In the genomic region with DNA sequence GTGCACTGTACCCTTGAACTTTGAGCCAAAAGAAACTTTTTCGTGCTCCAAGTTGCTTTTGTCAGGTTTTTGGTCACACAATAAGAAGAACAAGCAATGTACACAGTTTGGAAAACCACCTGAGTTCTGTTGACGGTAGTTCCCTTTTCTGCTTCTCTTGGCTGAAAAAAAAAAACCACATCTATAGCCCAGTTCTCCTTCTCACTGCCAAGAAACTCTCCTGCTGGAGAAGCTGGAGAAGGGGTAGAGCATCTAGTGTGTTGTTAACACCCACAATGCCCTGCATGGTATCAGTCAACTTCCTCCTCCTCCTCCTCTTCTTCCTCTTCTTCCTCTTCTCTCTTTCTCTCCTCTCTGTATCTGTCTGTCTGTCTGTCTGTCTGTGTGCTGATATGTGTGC, we compare ENCODE assay signal across 19 mouse cellular contexts.
DNase-seq lines count a peak whose midpoint lies in the region; ATAC-seq and TF ChIP-seq lines count a peak whose summit lies in the region.
"Had no signal": no experiment of that assay in that cellular context is flagged by ENCODE, and none has a peak within 500 bp of the region (broad histone marks: within the 10 kb centered on the region; RNA-seq: fewer than 3 reads in every experiment).

No protein-coding gene starts in this region.

- H3K4me2 ChIP-seq in forebrain, embryonic 14.5 days (ENCODE audit: low read length): no peak overlapping the region
- H3K4me2 ChIP-seq in forebrain, embryonic 12.5 days: no peak overlapping the region
- H3K4me2 ChIP-seq: embryonic facial prominence, embryonic 13.5 days; forebrain, embryonic 13.5 days; heart, embryonic 13.5 days; hindbrain, embryonic 13.5 days had no signal

- no peaks in the 10 kb centered on the region for H3K36me3 ChIP-seq in spleen, adult 2 months (ENCODE audit: control insufficient read depth, insufficient read depth, low read length)
- H3K36me3 ChIP-seq in forebrain, embryonic 14.5 days (ENCODE audit: control insufficient read depth, insufficient read depth, low read length): no peaks in the 10 kb centered on the region
- H3K36me3 ChIP-seq in kidney, adult 2 months (ENCODE audit: control insufficient read depth, insufficient read depth, low read length): no peaks in the 10 kb centered on the region
- no peaks in the 10 kb centered on the region for H3K36me3 ChIP-seq in forebrain, embryonic 12.5 days (replicated peaks)
- H3K36me3 ChIP-seq: embryonic facial prominence, embryonic 13.5 days; heart, embryonic 13.5 days; hindbrain, embryonic 13.5 days had no signal

- H3K9me3 ChIP-seq in forebrain, embryonic 14.5 days (replicated peaks; ENCODE audit: control insufficient read depth, low read length): no peaks in the 10 kb centered on the region
- H3K9me3 ChIP-seq in forebrain, embryonic 12.5 days: no peaks in the 10 kb centered on the region
- H3K9me3 ChIP-seq: embryonic facial prominence, embryonic 13.5 days; forebrain, embryonic 13.5 days; heart, embryonic 13.5 days; hindbrain, embryonic 13.5 days had no signal

- DNase-seq in spleen, adult 2 months (ENCODE audit: low read depth in 1 of 2, low spot score in 2 of 2): no peak
- DNase-seq in spleen, postnatal 10 days (ENCODE audit: low spot score in 2 of 2): no peak
- DNase-seq in forebrain, embryonic 14.5 days (ENCODE audit: low spot score): no peak
- DNase-seq in kidney, adult 2 months: no peak
- DNase-seq: adrenal gland, postnatal 14 days; cerebellum, adult 11 months; cerebellum, adult 8-10 months; cerebellum, postnatal 25 days; gastrocnemius, postnatal 10 days; heart, postnatal 4 days; kidney, adult 11 months had no signal

- no peak for TF ChIP-seq POLR2A in spleen, adult 2 months (IDR thresholded peaks at IDR 0.05; ENCODE audit: low read depth, low read length)
- no peak for TF ChIP-seq POLR2A in kidney, adult 2 months (IDR thresholded peaks at IDR 0.05; ENCODE audit: low read depth, low read length)

- no peaks in the 10 kb centered on the region; the same call in none of the 2 replicates for H3K4me1 ChIP-seq in spleen, adult 2 months (ENCODE audit: control insufficient read depth, insufficient read depth, insufficient read length)
- no peaks in the 10 kb centered on the region for H3K4me1 ChIP-seq in forebrain, embryonic 14.5 days (ENCODE audit: control insufficient read depth, insufficient read depth, low read length)
- H3K4me1 ChIP-seq in kidney, adult 2 months (ENCODE audit: control insufficient read depth, insufficient read depth, low read length): no peaks in the 10 kb centered on the region
- H3K4me1 ChIP-seq in forebrain, embryonic 12.5 days: peaks cover 3% of the 10 kb centered on the region; the same call in 1 of the 2 replicates
- H3K4me1 ChIP-seq: embryonic facial prominence, embryonic 13.5 days; heart, embryonic 13.5 days had no signal

- TF ChIP-seq CTCF in spleen, adult 2 months (IDR thresholded peaks at IDR 0.05; ENCODE audit: extremely low read depth, insufficient read depth, insufficient read length, insufficient replicate concordance): no peak
- TF ChIP-seq CTCF in kidney, adult 2 months (conservative IDR thresholded peaks at IDR 0.05; ENCODE audit: insufficient read depth, insufficient read length, low read depth, low read length): no peak

- no peak overlapping the region for H3K4me3 ChIP-seq in spleen, adult 2 months (ENCODE audit: extremely low read depth, insufficient read depth, insufficient read length)
- no peak overlapping the region for H3K4me3 ChIP-seq in forebrain, embryonic 14.5 days (ENCODE audit: low read depth, low read length)
- no peak overlapping the region for H3K4me3 ChIP-seq in kidney, adult 2 months (ENCODE audit: insufficient read depth, low read depth, low read length)
- no peak overlapping the region for H3K4me3 ChIP-seq in forebrain, embryonic 12.5 days (replicated peaks)
- H3K4me3 ChIP-seq: embryonic facial prominence, embryonic 13.5 days; forebrain, embryonic 13.5 days; heart, embryonic 13.5 days; hindbrain, embryonic 13.5 days had no signal

- 15% methylated on average over 2 of the region's 2 CpGs for WGBS in spleen, adult 2 months
- 73% methylated on average over 2 of the region's 2 CpGs for WGBS in forebrain, embryonic 14.5 days
- WGBS in kidney, adult 2 months: 71% methylated on average over 2 of the region's 2 CpGs
- 75% methylated on average over 2 of the region's 2 CpGs for WGBS in forebrain, embryonic 12.5 days

- 0 out of 2 replicates have a peak overlapping the region, but pooled peaks have one; percentile 42 for H3K27ac ChIP-seq in spleen, adult 2 months (ENCODE audit: insufficient read depth, low read length)
- H3K27ac ChIP-seq in forebrain, embryonic 14.5 days (ENCODE audit: low read depth, low read length): no peak overlapping the region
- no peak overlapping the region for H3K27ac ChIP-seq in kidney, adult 2 months (ENCODE audit: insufficient read depth, low read depth, low read length)
- H3K27ac ChIP-seq in forebrain, embryonic 12.5 days: no peak overlapping the region
- H3K27ac ChIP-seq: embryonic facial prominence, embryonic 13.5 days; forebrain, embryonic 13.5 days; heart, embryonic 13.5 days; hindbrain, embryonic 13.5 days; hindbrain, postnatal 0 days had no signal

- no peak overlapping the region for H3K9ac ChIP-seq in forebrain, embryonic 14.5 days (ENCODE audit: low read length)
- H3K9ac ChIP-seq in forebrain, embryonic 12.5 days: no peak overlapping the region
- H3K9ac ChIP-seq: embryonic facial prominence, embryonic 13.5 days; forebrain, embryonic 13.5 days; heart, embryonic 13.5 days; hindbrain, embryonic 13.5 days had no signal

- no peaks in the 10 kb centered on the region for H3K27me3 ChIP-seq in spleen, adult 2 months (ENCODE audit: control insufficient read depth, insufficient read depth, low read length)
- H3K27me3 ChIP-seq in forebrain, embryonic 14.5 days (replicated peaks; ENCODE audit: control insufficient read depth, insufficient read depth, low read length): no peaks in the 10 kb centered on the region
- no peaks in the 10 kb centered on the region for H3K27me3 ChIP-seq in kidney, adult 2 months (replicated peaks; ENCODE audit: control insufficient read depth, insufficient read depth, low read length)
- H3K27me3 ChIP-seq in forebrain, embryonic 12.5 days: no peaks in the 10 kb centered on the region
- H3K27me3 ChIP-seq: embryonic facial prominence, embryonic 13.5 days; forebrain, embryonic 13.5 days; heart, embryonic 13.5 days; hindbrain, embryonic 13.5 days had no signal

- peak; percentile 77 for ATAC-seq in common myeloid progenitor, adult 5-6 weeks (replicated peaks; ENCODE audit: low read depth, poor library complexity, severe bottlenecking)
- peak; percentile 68 for ATAC-seq in megakaryocyte, adult 5-6 weeks (ENCODE audit: poor library complexity, severe bottlenecking)
- no peak for ATAC-seq in forebrain, embryonic 14.5 days
- ATAC-seq in forebrain, embryonic 12.5 days (ENCODE audit: low FRiP score): no peak
- ATAC-seq: forebrain, embryonic 13.5 days; hindbrain, postnatal 0 days had no signal

Comparison
In these comparisons a context has a peak if more than half of its experiments do, and no peak if none do; other contexts are left out.
1. ATAC-seq: peak in common myeloid progenitor, adult 5-6 weeks (single experiment) and megakaryocyte, adult 5-6 weeks (single experiment); none in forebrain, embryonic 14.5 days (single experiment) and forebrain, embryonic 12.5 days (single experiment).